Mouse (Mus musculus) bone marrow macrophage, adult 2 months (primary cell): ENCODE data around the gene Cdh22.

Source experiments
- CTCF ChIP-seq: IDR thresholded peaks from 2 replicates; pipeline ENCODE4 v1.5.1; 2012; ENCODE audit warnings: low read depth, mild to moderate bottlenecking, low read length, moderate library complexity
- POLR2A ChIP-seq: IDR thresholded peaks from 2 replicates; pipeline ENCODE4 v1.6.1; 2012; ENCODE audit warnings: mild to moderate bottlenecking, low read depth, low read length, borderline replicate concordance

DNA sequence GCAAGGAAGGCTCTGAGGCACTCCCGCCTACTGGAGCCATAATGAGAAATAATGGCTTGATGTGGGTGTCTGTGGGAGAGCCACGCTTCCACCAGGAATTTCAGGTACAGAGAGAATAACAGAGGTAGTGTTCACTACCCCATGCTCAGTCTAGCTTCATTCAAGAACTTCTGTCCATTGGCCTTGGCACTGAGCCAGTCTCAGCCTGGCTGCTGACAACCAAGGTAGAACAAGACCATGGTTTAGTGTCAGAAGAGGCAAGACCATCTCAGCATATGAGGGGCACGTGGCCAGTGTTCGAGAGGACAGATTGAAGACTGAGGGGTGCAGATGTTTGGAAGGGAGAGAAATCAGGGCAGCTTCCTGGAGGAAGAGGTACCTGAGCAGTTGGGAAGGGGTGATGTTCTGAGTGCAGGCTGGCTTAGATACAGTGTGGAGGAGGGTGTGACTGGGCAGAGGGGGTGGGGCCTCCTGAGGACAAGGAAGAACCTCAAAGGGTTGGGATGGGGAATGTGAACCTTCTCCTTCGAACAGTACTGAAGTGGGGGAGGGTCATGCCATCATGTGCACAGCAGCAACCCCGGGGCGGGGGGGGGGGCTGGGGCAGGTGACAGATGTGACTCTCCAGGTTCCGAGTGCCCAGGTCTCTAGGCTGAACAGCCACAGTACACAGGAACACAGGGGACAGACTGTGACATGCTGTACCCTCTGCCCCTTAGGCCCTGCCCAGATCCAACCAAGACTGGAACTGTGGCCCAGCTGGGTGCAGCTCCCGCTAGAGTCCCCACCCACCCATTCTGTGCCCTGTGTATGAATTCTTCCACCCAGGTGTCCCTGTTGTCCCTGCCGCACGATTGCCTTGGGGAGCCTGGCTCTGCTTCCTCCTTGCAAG lies 52.3 kb downstream of the Cdh22 start:
- no peak for TF ChIP-seq POLR2A
- TF ChIP-seq CTCF = no peak
